9 mouse cellular contexts compared by ENCODE assay signal in the genomic region with DNA sequence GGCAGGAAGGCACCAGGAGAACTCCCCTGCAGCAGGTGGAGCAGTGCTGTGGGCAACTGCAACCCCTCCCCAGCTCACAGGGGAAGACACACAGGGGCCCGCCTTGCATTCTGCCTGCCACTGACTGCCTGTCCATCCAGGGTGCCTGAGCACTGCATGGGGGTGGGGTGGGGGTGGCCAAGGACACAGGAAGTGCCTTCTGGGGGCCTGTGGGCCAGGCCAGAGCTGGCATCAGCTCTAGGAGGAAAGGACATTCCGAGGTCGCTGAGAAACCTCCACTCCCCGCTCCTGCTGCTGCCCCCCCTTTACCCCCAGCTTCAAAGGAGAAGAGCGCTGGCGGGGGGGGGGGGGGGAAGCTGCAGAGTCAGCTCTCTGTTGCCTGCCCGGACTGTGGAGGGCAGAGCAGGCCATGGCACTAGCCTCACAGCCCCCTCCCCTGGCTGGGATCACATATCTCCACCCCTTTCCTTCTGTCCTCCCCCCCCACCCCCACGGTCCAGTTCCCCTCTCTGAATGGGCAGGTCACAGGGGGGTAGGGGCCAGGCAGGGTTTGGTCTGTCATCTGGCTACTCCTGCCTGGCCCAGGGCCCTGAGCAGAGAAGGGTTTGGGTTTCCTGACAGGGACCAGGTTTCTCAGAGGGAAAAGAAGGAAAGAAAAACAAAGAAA. TPM values are rescaled to one million over a fixed set of nuclear protein-coding genes. Genes with fewer than 3 reads are reported as not detected.
DNase-seq lines count a peak whose midpoint lies in the region; ATAC-seq and TF ChIP-seq lines count a peak whose summit lies in the region.
"Had no signal": no experiment of that assay in that cellular context is flagged by ENCODE, and none has a peak within 500 bp of the region (broad histone marks: within the 10 kb centered on the region; RNA-seq: fewer than 3 reads in every experiment).

No protein-coding gene starts in this region.

- H3K9ac ChIP-seq in kidney, embryonic 15.5 days = peak overlapping the region; percentile 10; the same call in 1 of the 2 replicates
- H3K9ac ChIP-seq in hindbrain, embryonic 14.5 days = no peak overlapping the region
- no peak overlapping the region for H3K9ac ChIP-seq in liver, postnatal 0 days (replicated peaks)

- no peak for TF ChIP-seq POLR2A in kidney, adult 2 months (IDR thresholded peaks at IDR 0.05; ENCODE audit: low read depth, low read length)

- peak; percentile 69 for ATAC-seq in kidney, embryonic 15.5 days (replicated peaks; ENCODE audit: low FRiP score)
- no peak for ATAC-seq in hindbrain, embryonic 14.5 days (ENCODE audit: low FRiP score)
- no peak for ATAC-seq in liver, postnatal 0 days

- no peak for TF ChIP-seq EP300 in liver, postnatal 0 days (IDR thresholded peaks at IDR 0.05; ENCODE audit: low read depth)

- H3K27me3 ChIP-seq in kidney, embryonic 15.5 days = peaks cover 21% of the 10 kb centered on the region
- no peaks in the 10 kb centered on the region for H3K27me3 ChIP-seq in kidney, adult 2 months (replicated peaks; ENCODE audit: control insufficient read depth, insufficient read depth, low read length)
- peaks cover 56% of the 10 kb centered on the region for H3K27me3 ChIP-seq in embryonic facial prominence, embryonic 10.5 days (replicated peaks; ENCODE audit: low read depth, poor library complexity, severe bottlenecking)
- no peaks in the 10 kb centered on the region for H3K27me3 ChIP-seq in hindbrain, embryonic 14.5 days (ENCODE audit: control insufficient read depth, insufficient read depth, low read length)
- peaks cover 9% of the 10 kb centered on the region; the same call in 1 of the 2 replicates for H3K27me3 ChIP-seq in liver, postnatal 0 days (ENCODE audit: insufficient read depth, low read length)

- H3K4me1 ChIP-seq in kidney, embryonic 15.5 days = peaks cover 73% of the 10 kb centered on the region
- peaks cover 5% of the 10 kb centered on the region for H3K4me1 ChIP-seq in kidney, adult 2 months (ENCODE audit: control insufficient read depth, insufficient read depth, low read length)
- peaks cover 67% of the 10 kb centered on the region for H3K4me1 ChIP-seq in embryonic facial prominence, embryonic 10.5 days
- peaks cover 25% of the 10 kb centered on the region for H3K4me1 ChIP-seq in hindbrain, embryonic 14.5 days (replicated peaks; ENCODE audit: control insufficient read depth, insufficient read depth, low read length)
- peaks cover 6% of the 10 kb centered on the region for H3K4me1 ChIP-seq in liver, postnatal 0 days (ENCODE audit: insufficient read depth)

- H3K36me3 ChIP-seq in kidney, embryonic 15.5 days = peaks cover 14% of the 10 kb centered on the region
- H3K36me3 ChIP-seq in kidney, adult 2 months (ENCODE audit: control insufficient read depth, insufficient read depth, low read length) = no peaks in the 10 kb centered on the region
- peaks cover 41% of the 10 kb centered on the region for H3K36me3 ChIP-seq in embryonic facial prominence, embryonic 10.5 days (replicated peaks)
- H3K36me3 ChIP-seq in hindbrain, embryonic 14.5 days (replicated peaks; ENCODE audit: control insufficient read depth, insufficient read depth) = 0 out of 2 replicates have a peak, but pooled peaks cover 5% of the 10 kb centered on the region
- H3K36me3 ChIP-seq in liver, postnatal 0 days (replicated peaks; ENCODE audit: insufficient read depth, low read length) = no peaks in the 10 kb centered on the region

- 4% methylated on average over 6 of the region's 8 CpGs for WGBS in kidney, embryonic 15.5 days
- 5% methylated on average over 7 of the region's 8 CpGs for WGBS in kidney, adult 2 months
- WGBS in embryonic facial prominence, embryonic 10.5 days = 2% methylated on average over 6 of the region's 8 CpGs
- 13% methylated on average over 4 of the region's 8 CpGs for WGBS in hindbrain, embryonic 14.5 days
- 10% methylated on average over 6 of the region's 8 CpGs for WGBS in liver, postnatal 0 days (ENCODE audit: insufficient replicate concordance)

- no peak overlapping the region for H3K4me3 ChIP-seq in kidney, embryonic 15.5 days (replicated peaks)
- H3K4me3 ChIP-seq in kidney, adult 2 months (ENCODE audit: insufficient read depth, low read depth, low read length) = no peak overlapping the region
- H3K4me3 ChIP-seq in embryonic facial prominence, embryonic 10.5 days = peak overlapping the region; percentile 6
- no peak overlapping the region for H3K4me3 ChIP-seq in hindbrain, embryonic 14.5 days (replicated peaks; ENCODE audit: low read length)
- no peak overlapping the region for H3K4me3 ChIP-seq in liver, postnatal 0 days (ENCODE audit: low read depth, low read length)

- H3K9me3 ChIP-seq in kidney, embryonic 15.5 days (replicated peaks) = no peaks in the 10 kb centered on the region
- no peaks in the 10 kb centered on the region for H3K9me3 ChIP-seq in embryonic facial prominence, embryonic 10.5 days
- H3K9me3 ChIP-seq in hindbrain, embryonic 14.5 days (ENCODE audit: control insufficient read depth, low read length) = no peaks in the 10 kb centered on the region
- H3K9me3 ChIP-seq in liver, postnatal 0 days (ENCODE audit: low read length) = no peaks in the 10 kb centered on the region

- no peak for DNase-seq in kidney, adult 2 months
- DNase-seq in embryonic facial prominence, embryonic 10.5 days (ENCODE audit: low spot score) = peak; percentile 75
- DNase-seq in hindbrain, embryonic 14.5 days (ENCODE audit: low spot score) = no peak
- DNase-seq in neural tube, embryonic 10.5 days (ENCODE audit: extremely low spot score, low spot score) = peak; percentile 53
- no peak for DNase-seq in natural killer cell, adult 2 months (ENCODE audit: low spot score in 2 of 2)
- DNase-seq in liver, postnatal 0 days = no peak
- DNase-seq in testis, postnatal 10 days (ENCODE audit: low spot score) = no peak
- DNase-seq: thymus, adult 2 months had no signal

- peak overlapping the region; percentile 91 for H3K27ac ChIP-seq in kidney, embryonic 15.5 days
- H3K27ac ChIP-seq in kidney, adult 2 months (ENCODE audit: insufficient read depth, low read depth, low read length) = no peak overlapping the region
- H3K27ac ChIP-seq in embryonic facial prominence, embryonic 10.5 days (replicated peaks) = peak overlapping the region; percentile 58
- peak overlapping the region; percentile 8; the same call in 1 of the 2 replicates for H3K27ac ChIP-seq in hindbrain, embryonic 14.5 days
- no peak overlapping the region for H3K27ac ChIP-seq in liver, postnatal 0 days (ENCODE audit: low read depth)

- no peak for TF ChIP-seq CTCF in kidney, adult 2 months (conservative IDR thresholded peaks at IDR 0.05; ENCODE audit: insufficient read depth, insufficient read length, low read depth, low read length)
- no peak for TF ChIP-seq CTCF in liver, postnatal 0 days (IDR thresholded peaks at IDR 0.05; ENCODE audit: low read depth)

- H3K4me2 ChIP-seq in kidney, embryonic 15.5 days = peak overlapping the region; percentile 30
- no peak overlapping the region for H3K4me2 ChIP-seq in hindbrain, embryonic 14.5 days (replicated peaks)
- H3K4me2 ChIP-seq in liver, postnatal 0 days (ENCODE audit: low read depth, low read length) = no peak overlapping the region

RNA-seq across cellular contexts. Expression of gene Enho, which starts 25.0 kb away (rescaled TPM):
- polyA plus RNA-seq in kidney, embryonic 15.5 days (2015; fragmentation: Nextera tagmentation; extraction: Ambion mirVana) = 19.1 and 22.6 TPM in 2 replicates
- polyA plus RNA-seq in kidney, adult 2 months (2012; rRNA removed) = 9.3 and 9.9 TPM in 2 replicates
- polyA plus RNA-seq in embryonic facial prominence, embryonic 10.5 days (2016; fragmentation: Nextera tagmentation; extraction: Ambion mirVana) = 19.3 and 19.8 TPM in 2 replicates
- 127 and 130 TPM in 2 replicates for polyA plus RNA-seq in hindbrain, embryonic 14.5 days (2014; fragmentation: Nextera tagmentation; extraction: Ambion mirVana)
- polyA plus RNA-seq in liver, postnatal 0 days (2015; fragmentation: Nextera tagmentation; extraction: Ambion mirVana) = 25.2 and 26.4 TPM in 2 replicates

RNA-seq across cellular contexts. Expression of gene Cntfr, which starts 31.7 kb away (rescaled TPM):
- 19.8 and 22.1 TPM in 2 replicates for polyA plus RNA-seq in kidney, embryonic 15.5 days (2015; fragmentation: Nextera tagmentation; extraction: Ambion mirVana)
- 15.4 and 15.9 TPM in 2 replicates for polyA plus RNA-seq in kidney, adult 2 months (2012; rRNA removed)
- 8.6 and 11.1 TPM in 2 replicates for polyA plus RNA-seq in embryonic facial prominence, embryonic 10.5 days (2016; fragmentation: Nextera tagmentation; extraction: Ambion mirVana)
- 19.2 and 21.8 TPM in 2 replicates for polyA plus RNA-seq in hindbrain, embryonic 14.5 days (2014; fragmentation: Nextera tagmentation; extraction: Ambion mirVana)
- 0.12 and 0.29 TPM in 2 replicates for polyA plus RNA-seq in liver, postnatal 0 days (2015; fragmentation: Nextera tagmentation; extraction: Ambion mirVana)

RNA-seq across cellular contexts. Expression of gene Il11ra1, which starts 34.6 kb away (rescaled TPM):
- 137 and 157 TPM in 2 replicates for polyA plus RNA-seq in kidney, embryonic 15.5 days (2015; fragmentation: Nextera tagmentation; extraction: Ambion mirVana)
- 125 and 126 TPM in 2 replicates for polyA plus RNA-seq in kidney, adult 2 months (2012; rRNA removed)
- 146 and 188 TPM in 2 replicates for polyA plus RNA-seq in embryonic facial prominence, embryonic 10.5 days (2016; fragmentation: Nextera tagmentation; extraction: Ambion mirVana)
- 39.9 and 40.6 TPM in 2 replicates for polyA plus RNA-seq in hindbrain, embryonic 14.5 days (2014; fragmentation: Nextera tagmentation; extraction: Ambion mirVana)
- 28.5 and 33.2 TPM in 2 replicates for polyA plus RNA-seq in liver, postnatal 0 days (2015; fragmentation: Nextera tagmentation; extraction: Ambion mirVana)

RNA-seq across cellular contexts. Expression of gene Rpp25l, which starts 48.2 kb away (rescaled TPM):
- polyA plus RNA-seq in kidney, embryonic 15.5 days (2015; fragmentation: Nextera tagmentation; extraction: Ambion mirVana) = 76.2 and 83.6 TPM in 2 replicates
- polyA plus RNA-seq in kidney, adult 2 months (2012; rRNA removed) = 57.0 and 62.2 TPM in 2 replicates
- 91.2 and 91.9 TPM in 2 replicates for polyA plus RNA-seq in embryonic facial prominence, embryonic 10.5 days (2016; fragmentation: Nextera tagmentation; extraction: Ambion mirVana)
- 57.5 and 60.5 TPM in 2 replicates for polyA plus RNA-seq in hindbrain, embryonic 14.5 days (2014; fragmentation: Nextera tagmentation; extraction: Ambion mirVana)
- polyA plus RNA-seq in liver, postnatal 0 days (2015; fragmentation: Nextera tagmentation; extraction: Ambion mirVana) = 30.9 and 31.7 TPM in 2 replicates

RNA-seq across cellular contexts. Expression of gene Dctn3, which starts 57.8 kb away (rescaled TPM):
- 128 and 132 TPM in 2 replicates for polyA plus RNA-seq in kidney, embryonic 15.5 days (2015; fragmentation: Nextera tagmentation; extraction: Ambion mirVana)
- 76.0 and 92.6 TPM in 2 replicates for polyA plus RNA-seq in kidney, adult 2 months (2012; rRNA removed)
- polyA plus RNA-seq in embryonic facial prominence, embryonic 10.5 days (2016; fragmentation: Nextera tagmentation; extraction: Ambion mirVana) = 133 and 140 TPM in 2 replicates
- polyA plus RNA-seq in hindbrain, embryonic 14.5 days (2014; fragmentation: Nextera tagmentation; extraction: Ambion mirVana) = 271 and 274 TPM in 2 replicates
- polyA plus RNA-seq in liver, postnatal 0 days (2015; fragmentation: Nextera tagmentation; extraction: Ambion mirVana) = 64.0 and 65.2 TPM in 2 replicates

Comparison
In these comparisons a context has a peak if more than half of its experiments do, and no peak if none do; other contexts are left out.
1. H3K27ac ChIP-seq: peak in kidney, embryonic 15.5 days (single experiment), embryonic facial prominence, embryonic 10.5 days (single experiment) and hindbrain, embryonic 14.5 days (single experiment); none in kidney, adult 2 months (single experiment) and liver, postnatal 0 days (single experiment).
2. DNase-seq: peak in embryonic facial prominence, embryonic 10.5 days (single experiment) and neural tube, embryonic 10.5 days (single experiment); none in kidney, adult 2 months (single experiment), hindbrain, embryonic 14.5 days (single experiment), natural killer cell, adult 2 months (0 of 2), liver, postnatal 0 days (single experiment) and testis, postnatal 10 days (single experiment).